Mouse (Mus musculus) embryonic facial prominence, embryonic 14.5 days (tissue): ENCODE data around the gene Dxo. TPM values are rescaled to one million over a fixed set of nuclear protein-coding genes. Genes with fewer than 3 reads are reported as not detected.

Experiments used
- ATAC-seq: fragments of 200-750 bp; cut with Nextera tagmentation; 2 replicates; pipeline ENCODE4 v1.8.0; 2017; ENCODE audit warnings: low read depth, moderate number of reproducible peaks, moderate TSS enrichment
- DNase-seq: peaks from one replicate; pipeline ENCODE4 v3.0.0-alpha.2; 2015; ENCODE audit warnings: low spot score
- H3K27ac ChIP-seq: fragments of 300-500 bp; sonication (generic); replicated peaks from 2 replicates; pipeline ENCODE4 v1.5.1; 2014; ENCODE audit warnings: low read depth, mild to moderate bottlenecking, low read length, moderate library complexity
- H3K27me3 ChIP-seq: fragments of 300-500 bp; sonication (generic); replicated peaks from 2 replicates; pipeline ENCODE4 v1.6.1; 2014; ENCODE audit warnings: low read length; ENCODE audit not compliant: control insufficient read depth, insufficient read depth
- H3K36me3 ChIP-seq: fragments of 300-500 bp; sonication (generic); 2 replicates; pipeline ENCODE4 v1.6.1; 2014; ENCODE audit warnings: low read length, mixed read lengths; ENCODE audit not compliant: control insufficient read depth, insufficient read depth
- H3K4me1 ChIP-seq: fragments of 300-500 bp; sonication (generic); 2 replicates; pipeline ENCODE4 v1.6.1; 2014; ENCODE audit warnings: antibody characterized with exemption, low read length; ENCODE audit not compliant: control insufficient read depth, insufficient read depth
- H3K4me2 ChIP-seq: fragments of 300-500 bp; sonication (generic); 2 replicates; pipeline ENCODE4 v1.6.1; 2014; ENCODE audit warnings: low read depth, mild to moderate bottlenecking, low read length, moderate library complexity, mixed read lengths
- H3K4me3 ChIP-seq: fragments of 300-500 bp; sonication (generic); 2 replicates; pipeline ENCODE4 v1.5.1; 2014; ENCODE audit warnings: low read depth, mild to moderate bottlenecking, low read length
- H3K9ac ChIP-seq: fragments of 300-500 bp; sonication (generic); 2 replicates; pipeline ENCODE4 v1.6.1; 2014; ENCODE audit warnings: low read depth, mild to moderate bottlenecking, low read length, moderate library complexity, mixed read lengths
- H3K9me3 ChIP-seq: fragments of 300-500 bp; sonication (generic); 2 replicates; pipeline ENCODE4 v1.6.1; 2016; ENCODE audit warnings: low read length; ENCODE audit not compliant: control insufficient read depth
- WGBS: fragments of 180-500 bp; shearing (Covaris S2); extraction: QIAGEN DNeasy Blood & Tissue Kit; methylation state at CpG from one replicate; pipeline ENCODE4 v1.1.7; 2014; 5-methylcytosine and 5-hydroxymethylcytosine counted together
- polyA plus RNA-seq: library from polyadenylated mRNA; unstranded; fragments of >200 nt; fragmentation: Nextera tagmentation; extraction: Ambion mirVana; gene quantifications from 2 replicates; pipeline ENCODE4 v1.2.1, GENCODE M21; 2014

Gene Dxo
- polyA plus RNA-seq, 1 experiment from 2014 or later = 53.0 TPM

DNA sequence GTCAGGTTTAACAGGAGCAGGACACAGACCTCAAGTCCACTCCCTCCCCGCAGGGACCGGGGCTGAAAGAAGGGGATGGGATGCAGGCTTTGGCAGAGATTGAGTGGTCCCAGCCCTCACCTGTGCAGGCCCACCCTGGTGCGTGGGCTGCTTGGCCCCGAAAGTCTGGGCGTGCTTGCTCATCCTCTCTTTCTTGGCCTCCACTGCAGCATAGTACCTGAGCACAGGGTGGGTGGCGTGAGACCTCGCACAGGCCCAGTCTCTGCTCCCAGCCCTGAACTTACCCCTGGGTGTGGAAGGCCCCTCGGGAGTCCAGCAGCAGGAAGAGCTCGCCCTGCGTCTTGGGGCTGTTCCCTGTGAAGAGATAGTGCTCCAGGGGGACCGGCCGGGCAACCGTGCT lies 8.1 kb downstream of the Dxo start:
- ATAC-seq (no peak), DNase-seq (no peak)
- Histone ChIP-seq H3K4me1 (no peaks in the 10 kb centered on the region), H3K4me2 (no peak overlapping the region), H3K27ac (no peak overlapping the region), H3K27me3 (no peaks in the 10 kb centered on the region), H3K9ac (no peak overlapping the region), H3K4me3 (no peak overlapping the region), H3K9me3 (no peaks in the 10 kb centered on the region), H3K36me3 (peaks cover 80% of the 10 kb centered on the region)
- 95% methylated on average over 11 of the region's 13 CpGs for WGBS

DNA sequence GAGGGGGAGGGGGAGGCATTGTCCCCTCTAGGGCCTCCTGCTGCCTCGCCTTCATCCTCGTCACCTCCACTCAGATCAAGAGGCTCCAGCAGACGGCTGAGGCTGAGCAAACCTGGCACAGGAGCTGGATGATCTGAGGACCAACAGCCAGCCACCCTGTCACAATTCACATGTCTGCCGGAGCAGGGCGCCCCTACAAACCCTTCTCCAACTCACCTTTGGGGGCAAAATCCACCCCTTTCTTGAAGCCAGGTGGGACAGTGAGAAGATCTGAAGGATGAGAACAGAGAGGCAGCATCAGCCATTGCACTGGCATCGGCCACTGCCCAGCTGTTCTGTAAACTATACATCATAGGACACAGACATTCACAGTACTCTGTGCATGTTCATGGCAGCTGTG lies 10.4 kb downstream of the Dxo start:
- Histone ChIP-seq H3K4me3 (no peak overlapping the region), H3K9me3 (no peaks in the 10 kb centered on the region), H3K27me3 (no peaks in the 10 kb centered on the region), H3K4me1 (peaks cover 8% of the 10 kb centered on the region), H3K27ac (no peak overlapping the region), H3K9ac (no peak overlapping the region), H3K4me2 (no peak overlapping the region), H3K36me3 (peaks cover 62% of the 10 kb centered on the region)
- ATAC-seq (no peak), DNase-seq (no peak)
- 88% methylated on average over 6 of the region's 6 CpGs for WGBS

DNA sequence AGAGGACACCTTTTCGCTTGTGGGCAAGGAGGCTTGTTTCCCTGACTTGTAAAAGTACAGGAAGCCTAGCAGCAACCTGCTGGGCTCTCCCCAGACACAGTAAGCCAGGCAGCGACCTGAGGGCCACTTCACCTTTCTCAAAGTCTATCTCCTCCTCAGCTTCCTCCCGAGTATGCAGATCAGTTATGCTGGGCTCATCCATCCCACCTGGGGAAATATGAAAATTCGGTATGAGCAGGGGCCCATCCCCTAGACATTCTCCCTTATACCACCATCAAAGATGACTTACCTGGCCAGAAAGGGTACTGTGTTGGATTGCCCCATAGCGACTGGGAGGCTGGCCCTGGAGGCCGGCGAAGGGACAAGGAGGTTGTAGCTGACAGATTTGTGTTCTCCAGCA lies 10.8 kb downstream of the Dxo start:
- Histone ChIP-seq H3K4me2 (no peak overlapping the region), H3K27me3 (no peaks in the 10 kb centered on the region), H3K9me3 (no peaks in the 10 kb centered on the region), H3K36me3 (peaks cover 62% of the 10 kb centered on the region), H3K27ac (no peak overlapping the region), H3K4me1 (peaks cover 8% of the 10 kb centered on the region), H3K9ac (0 out of 2 replicates have a peak overlapping the region, but pooled peaks have one; percentile 25), H3K4me3 (no peak overlapping the region)
- ATAC-seq = no peak
- DNase-seq = no peak
- WGBS = 91% methylated on average over 7 of the region's 7 CpGs

DNA sequence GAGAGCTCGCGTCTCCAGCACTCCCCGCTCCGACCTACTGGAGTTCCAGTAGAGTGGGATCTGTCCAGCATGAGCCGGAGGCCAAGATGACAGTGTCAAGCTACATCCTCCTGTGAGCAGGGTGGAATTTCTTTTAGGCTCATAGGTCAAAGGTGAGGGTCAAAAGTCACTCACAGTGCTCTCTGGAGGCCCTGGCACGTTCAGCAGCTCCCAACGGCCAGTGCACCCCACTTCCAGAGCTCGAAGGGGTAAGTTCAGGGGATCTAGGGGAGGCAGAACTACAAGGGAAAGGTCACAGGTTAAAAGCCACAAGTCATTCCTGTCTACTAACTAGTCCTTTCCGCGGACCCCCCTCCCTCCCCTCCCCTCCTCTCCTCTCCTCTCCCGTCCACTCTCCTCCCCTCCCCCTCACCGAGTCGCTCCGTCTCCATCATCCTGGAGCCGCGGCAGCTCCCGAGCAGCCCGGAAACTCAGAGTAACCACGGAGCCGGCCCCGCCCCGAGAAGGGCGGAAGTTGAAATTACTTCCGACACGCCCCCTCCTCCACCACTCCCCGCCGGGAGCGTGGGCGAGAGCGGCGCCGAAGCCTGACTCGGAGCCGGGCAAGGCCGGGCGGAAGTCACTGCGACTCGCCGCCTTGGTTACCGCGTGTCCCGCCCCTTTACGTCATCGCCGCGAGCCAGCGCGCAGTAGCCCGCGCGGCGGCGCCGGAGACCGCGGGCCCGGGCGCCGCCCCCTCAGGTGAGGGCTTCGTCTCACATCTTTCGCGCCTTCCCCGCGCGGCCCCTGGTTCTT lies 13.1 kb downstream of the Dxo start, which contains the start of the genes Skiv2l and Nelfe:
Gene Skiv2l, minus strand, starts transcription at position 489 of the 795 bp plus-strand sequence.
Gene Nelfe, plus strand, starts transcription at position 670 of the 795 bp plus-strand sequence.
- H3K27ac ChIP-seq = peak within 1 kb of the TSS; percentile 17; the same call in 1 of the 2 replicates
- peak; percentile 98 for ATAC-seq
- peak within 1 kb of the TSS; percentile 69 for H3K4me3 ChIP-seq
- peak; percentile 98 for DNase-seq
- H3K4me2 ChIP-seq = peak within 1 kb of the TSS; percentile 68
- peaks cover 8% of the 10 kb centered on the region for H3K4me1 ChIP-seq
- under 1% methylated on average over 44 of the region's 65 CpGs for WGBS
- peaks cover 60% of the 10 kb centered on the region for H3K36me3 ChIP-seq
- H3K9ac ChIP-seq = peak within 1 kb of the TSS; percentile 82
- no peaks in the 10 kb centered on the region for H3K9me3 ChIP-seq
- H3K27me3 ChIP-seq = no peaks in the 10 kb centered on the region

DNA sequence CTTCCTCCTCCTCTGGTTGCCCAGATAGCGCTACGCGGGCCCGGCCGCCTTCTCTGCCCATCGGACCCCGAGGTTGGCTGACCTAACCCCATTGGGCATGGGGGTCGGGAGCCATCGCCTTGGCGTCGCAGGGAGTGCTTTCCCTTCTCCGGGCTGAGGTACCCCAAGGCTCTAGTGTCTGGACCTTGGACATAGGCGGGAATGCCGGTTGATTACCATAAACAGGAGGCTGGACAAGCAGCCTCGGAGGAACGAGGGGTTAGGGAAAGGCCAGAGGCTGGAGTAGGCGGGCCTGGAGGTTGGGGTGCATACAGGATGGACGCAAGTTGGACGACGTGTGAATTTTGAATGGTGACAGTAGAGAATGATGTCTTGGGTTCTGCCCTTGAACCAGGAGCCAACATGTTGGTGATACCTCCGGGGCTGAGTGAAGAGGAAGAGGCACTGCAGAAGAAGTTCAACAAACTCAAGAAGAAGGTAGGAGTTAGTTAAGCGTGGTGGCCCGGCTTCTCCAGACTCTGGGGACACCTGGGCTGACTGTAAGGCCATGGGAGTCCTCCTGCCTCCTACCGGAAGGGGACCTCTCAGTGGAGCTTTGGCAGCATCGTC lies 13.8 kb downstream of the Dxo start:
- Histone ChIP-seq H3K27ac (0 out of 2 replicates have a peak overlapping the region, but pooled peaks have one; percentile 17), H3K4me2 (peak overlapping the region; percentile 68), H3K36me3 (peaks cover 60% of the 10 kb centered on the region), H3K9ac (peak overlapping the region; percentile 77), H3K4me3 (peak overlapping the region; percentile 69), H3K27me3 (no peaks in the 10 kb centered on the region), H3K4me1 (peaks cover 8% of the 10 kb centered on the region), H3K9me3 (no peaks in the 10 kb centered on the region)
- no peak for DNase-seq
- peak; percentile 13; the same call in 1 of the 2 replicates for ATAC-seq
- 2% methylated on average over 25 of the region's 25 CpGs for WGBS

DNA sequence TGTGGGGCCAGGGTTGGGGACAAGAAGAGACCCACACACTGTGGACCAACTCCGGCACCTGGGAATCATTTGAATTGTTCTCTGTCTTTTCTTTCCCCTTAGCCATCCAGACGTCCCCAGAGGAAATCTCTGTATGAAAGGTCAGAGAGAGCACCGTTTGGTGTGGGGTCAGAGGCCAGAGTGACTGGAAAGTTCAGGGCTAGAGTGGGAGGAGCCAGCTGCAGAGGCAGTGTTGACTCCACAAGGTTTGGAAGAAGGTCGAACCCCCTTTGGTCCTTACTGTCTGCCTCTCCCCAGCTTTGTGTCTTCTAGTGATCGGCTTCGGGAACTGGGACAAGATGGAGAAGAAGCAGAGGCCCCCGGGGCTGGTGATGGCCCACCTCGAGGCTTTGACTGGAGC lies 16.7 kb downstream of the Dxo start:
- 52% methylated on average over 8 of the region's 8 CpGs for WGBS
- H3K4me3 ChIP-seq = no peak overlapping the region
- peaks cover 48% of the 10 kb centered on the region for H3K36me3 ChIP-seq
- H3K27me3 ChIP-seq = no peaks in the 10 kb centered on the region
- no peaks in the 10 kb centered on the region for H3K9me3 ChIP-seq
- H3K27ac ChIP-seq = no peak overlapping the region
- H3K4me2 ChIP-seq = no peak overlapping the region
- ATAC-seq (no peak), DNase-seq (no peak)
- H3K4me1 ChIP-seq = peaks cover 8% of the 10 kb centered on the region
- no peak overlapping the region for H3K9ac ChIP-seq

DNA sequence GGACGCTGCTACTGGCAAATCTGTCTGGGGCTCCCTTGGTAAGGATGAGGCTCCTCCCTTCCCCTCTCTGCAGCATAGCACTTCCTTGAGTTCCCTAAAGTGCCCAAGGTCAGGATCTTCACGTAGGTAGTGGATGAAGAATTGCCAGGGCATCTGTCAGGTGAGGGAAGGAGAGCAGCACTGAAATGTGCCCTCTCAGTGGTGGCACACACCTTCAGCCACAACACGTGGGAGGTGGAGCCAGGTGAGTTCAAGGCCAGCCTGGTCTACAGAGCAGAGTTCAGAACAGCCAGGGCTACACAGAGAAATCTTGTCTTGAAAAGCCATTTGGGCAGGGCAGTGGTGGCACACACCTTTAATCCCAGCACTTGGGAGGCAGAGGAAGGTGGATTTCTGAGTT lies 17.9 kb downstream of the Dxo start:
- 75% methylated on average over 3 of the region's 3 CpGs for WGBS
- no peak overlapping the region for H3K4me3 ChIP-seq
- peaks cover 8% of the 10 kb centered on the region for H3K4me1 ChIP-seq
- DNase-seq = no peak
- H3K27me3 ChIP-seq = no peaks in the 10 kb centered on the region
- H3K9ac ChIP-seq = no peak overlapping the region
- no peak overlapping the region for H3K4me2 ChIP-seq
- H3K36me3 ChIP-seq = peaks cover 48% of the 10 kb centered on the region
- no peak for ATAC-seq
- H3K27ac ChIP-seq = no peak overlapping the region
- no peaks in the 10 kb centered on the region for H3K9me3 ChIP-seq

DNA sequence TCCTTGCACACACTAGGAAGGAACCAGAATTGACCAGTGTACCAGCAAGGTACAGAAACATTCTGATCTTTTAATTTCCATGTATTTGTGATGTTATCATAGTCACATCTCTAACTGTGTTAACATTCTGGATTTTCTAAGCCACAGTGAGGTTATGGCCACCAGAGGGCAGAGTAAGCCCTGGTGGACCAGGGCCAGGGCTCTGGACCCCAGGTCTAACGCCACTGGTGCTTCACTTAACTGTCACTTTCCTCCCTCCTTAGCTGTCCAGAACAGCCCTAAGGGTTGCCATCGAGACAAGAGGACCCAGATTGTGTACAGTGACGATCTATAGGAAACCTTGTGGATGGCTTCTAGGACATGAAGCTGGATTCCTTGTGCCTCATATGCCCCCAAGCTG lies 19.0 kb downstream of the Dxo start:
- Histone ChIP-seq H3K27me3 (no peaks in the 10 kb centered on the region), H3K27ac (no peak overlapping the region), H3K4me3 (no peak overlapping the region), H3K4me2 (no peak overlapping the region), H3K9me3 (no peaks in the 10 kb centered on the region), H3K9ac (0 out of 2 replicates have a peak overlapping the region, but pooled peaks have one; percentile 2), H3K36me3 (peaks cover 48% of the 10 kb centered on the region), H3K4me1 (peaks cover 7% of the 10 kb centered on the region)
- WGBS = 39% methylated on average over 3 of the region's 3 CpGs
- DNase-seq (peak; percentile 30), ATAC-seq (no peak)
